Mouse (Mus musculus) cerebellum, adult 11-12 months (tissue): ENCODE results near the gene Hk3.

Source experiments
- DNase-seq: peaks from one replicate; pipeline ENCODE4 v3.0.0; 2022

Gene Hk3

GRCm38 (mm10) chr13:55021194-55021779 is at the start of gene Hk3:
Hk3 (minus strand) TSS chr13:55021385.
- DNase-seq: no peak

DNA sequence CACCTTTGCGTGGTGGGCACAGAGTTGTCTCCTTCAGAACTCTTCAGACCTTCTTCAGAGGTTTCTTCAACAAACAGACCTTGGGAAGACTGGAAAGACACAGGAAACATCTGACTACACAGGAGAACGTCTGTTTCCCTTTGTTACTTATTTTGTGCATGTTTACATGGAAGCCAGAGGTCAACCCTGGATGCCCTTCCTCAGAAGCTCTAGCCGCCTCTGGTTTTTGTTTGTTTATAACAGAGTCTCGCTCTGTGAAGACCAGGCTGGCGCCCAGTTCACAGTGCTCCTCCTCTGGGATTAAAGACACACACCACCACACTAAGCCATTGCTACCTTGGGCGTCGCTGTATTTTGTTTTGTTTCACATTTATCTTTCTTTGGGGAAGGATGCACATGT is 48.5 kb upstream of the Hk3 start:
- no peak for DNase-seq

- DNase-seq: no peak
Observed at GRCm38 (mm10) chr13:55063276-55063675, 42.1 kb upstream of the Hk3 start.

DNA sequence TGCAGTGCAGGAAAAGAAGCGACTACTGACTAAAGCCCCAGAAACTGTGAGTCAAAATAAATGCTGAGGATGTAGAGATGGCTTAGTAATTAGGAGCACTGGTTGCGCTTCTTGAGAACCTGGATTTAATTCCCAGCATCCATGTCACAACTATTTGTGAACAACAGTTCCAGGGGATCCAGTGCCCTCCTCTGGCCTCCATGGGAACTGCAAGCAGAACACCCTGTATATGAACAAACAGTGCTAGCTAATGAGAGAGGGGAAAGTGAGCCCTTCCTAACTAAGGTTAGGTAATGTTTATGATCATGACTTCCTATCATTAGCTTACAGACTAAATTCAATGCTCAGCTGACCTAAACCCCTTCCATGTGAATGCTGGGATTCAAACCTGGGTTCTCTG is 36.9 kb upstream of the Hk3 start:
- DNase-seq: no peak

GRCm38 (mm10) chr13:55047706-55048105 is 26.5 kb upstream of the Hk3 start:
- DNase-seq: no peak

GRCm38 (mm10) chr13:55040016-55040415 is 18.8 kb upstream of the Hk3 start:
- DNase-seq: no peak

DNA sequence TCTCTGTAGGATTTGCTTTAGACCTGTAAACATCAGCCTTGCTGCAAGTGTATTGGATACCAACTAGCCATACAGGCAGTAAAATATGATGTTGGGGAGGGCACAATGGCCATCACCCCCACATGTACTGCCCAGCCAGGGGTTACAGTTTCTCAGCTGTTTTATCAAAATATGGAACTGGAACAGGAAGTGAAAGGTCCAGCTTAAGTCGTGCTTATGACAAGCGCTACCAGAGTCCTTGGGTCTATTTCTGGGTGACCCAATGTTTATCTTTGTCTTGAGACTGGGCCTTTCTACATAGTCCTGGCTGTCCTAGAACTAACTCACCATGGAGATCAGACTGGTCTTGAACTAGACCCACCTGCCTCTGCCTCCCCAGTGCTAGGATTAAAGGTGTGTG is 3.0 kb upstream of the Hk3 start:
- no peak for DNase-seq

DNA sequence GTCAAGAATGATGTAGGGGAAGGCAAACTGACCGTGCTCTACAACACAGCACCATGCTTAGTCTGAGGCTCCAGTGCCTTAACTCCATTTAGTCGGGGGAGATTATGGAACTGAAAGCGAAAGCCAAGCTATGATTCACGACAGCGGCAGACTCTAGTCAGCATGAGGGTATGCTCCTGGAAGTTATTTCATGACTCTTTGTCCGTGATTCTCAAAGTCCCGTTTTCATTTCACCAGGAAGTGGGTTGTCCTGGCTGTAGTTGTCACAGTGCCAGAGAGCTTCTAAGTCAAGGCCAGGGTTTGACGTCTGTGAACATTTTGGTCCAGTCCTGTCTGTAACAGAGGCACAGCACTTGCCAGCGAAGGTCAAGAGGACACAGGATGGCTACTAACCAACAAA is 1.5 kb upstream of the Hk3 start:
- DNase-seq: no peak

DNA sequence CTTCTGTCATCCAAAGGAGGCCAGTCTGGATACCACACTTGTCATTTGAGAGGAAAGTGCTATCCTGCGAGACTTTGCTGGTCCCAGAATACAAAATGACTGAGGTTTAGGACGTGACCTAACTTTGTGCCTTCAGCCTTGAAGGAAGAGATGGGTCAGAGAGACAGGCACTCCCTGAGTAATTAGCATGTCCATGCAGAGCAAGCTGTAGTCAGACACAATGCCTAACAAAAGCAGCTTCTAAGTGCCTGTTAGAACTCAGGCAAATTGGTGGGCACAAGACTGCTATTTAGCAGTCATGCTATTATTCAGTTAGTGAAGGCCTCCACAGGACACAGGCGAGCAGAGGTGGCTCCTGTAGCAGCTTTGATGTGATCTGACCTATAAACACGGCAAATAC is 1.1 kb upstream of the Hk3 start:
- DNase-seq: no peak

DNA sequence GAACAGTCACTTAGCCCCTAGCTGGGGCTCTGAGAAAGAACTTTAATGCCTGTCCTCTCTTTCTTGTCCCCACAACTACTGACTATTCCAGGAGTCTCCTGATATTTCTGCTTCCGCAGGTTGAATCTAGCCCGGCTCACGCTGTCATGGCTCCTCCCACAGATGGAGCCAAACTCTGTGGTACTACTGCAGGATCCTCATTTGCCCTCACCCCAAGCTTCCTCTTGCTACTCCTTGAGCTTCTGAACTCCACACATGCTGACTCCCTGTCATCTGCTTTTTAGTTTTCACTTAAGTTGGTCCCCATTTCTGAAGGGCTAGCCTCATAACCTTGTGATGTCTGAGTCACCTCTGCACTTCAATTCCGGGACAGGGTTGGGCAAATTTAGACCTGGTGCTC is 1.1 kb downstream of the Hk3 start:
- no peak for DNase-seq

DNA sequence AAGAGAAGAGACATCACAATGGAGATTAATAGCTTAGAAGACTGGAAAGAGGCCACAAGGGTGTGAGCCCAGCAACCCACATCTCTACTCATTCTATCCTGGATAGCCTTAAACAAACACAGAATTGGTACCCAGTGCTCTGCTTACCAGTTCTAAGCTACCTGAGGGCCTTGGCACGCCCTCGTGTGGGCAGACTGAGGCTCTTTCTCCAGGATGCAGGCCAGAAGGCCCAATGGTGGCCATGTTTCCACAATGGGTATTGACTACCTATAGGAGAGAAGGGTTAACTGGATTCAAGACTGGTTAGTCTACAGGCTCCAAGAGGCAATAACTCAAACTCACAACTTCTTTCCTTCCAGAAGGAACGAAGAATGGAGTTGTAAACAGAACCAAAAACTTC is 2.0 kb downstream of the Hk3 start:
- no peak for DNase-seq

GRCm38 (mm10) chr13:55018700-55019099 is 2.5 kb downstream of the Hk3 start:
- no peak for DNase-seq

- no peak for DNase-seq
Observed at GRCm38 (mm10) chr13:55017898-55018599, 3.1 kb downstream of the Hk3 start.

GRCm38 (mm10) chr13:55017154-55017897 is 3.9 kb downstream of the Hk3 start:
- DNase-seq: no peak

DNA sequence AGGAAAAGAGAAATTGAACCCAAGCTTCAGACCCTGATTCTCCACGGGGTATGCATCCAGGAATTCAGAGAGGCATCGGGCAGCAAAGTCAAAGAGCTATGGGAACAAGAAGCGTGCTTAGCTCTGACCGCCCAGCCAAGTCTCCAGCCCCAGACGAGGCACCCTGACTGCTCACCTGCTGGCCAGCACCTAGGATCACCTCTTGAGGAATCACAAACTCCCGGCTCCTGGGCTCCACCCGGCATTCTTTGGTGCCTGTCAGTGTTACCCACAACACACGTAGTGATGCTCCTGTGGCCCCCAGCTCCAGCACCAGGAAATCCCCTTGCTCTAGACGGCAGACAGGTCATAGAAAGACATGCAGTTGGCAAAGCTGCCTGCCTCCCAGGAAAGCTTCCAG is 6.7 kb downstream of the Hk3 start:
- no peak for DNase-seq

GRCm38 (mm10) chr13:55013702-55014344 is 7.4 kb downstream of the Hk3 start:
- DNase-seq: no peak

DNA sequence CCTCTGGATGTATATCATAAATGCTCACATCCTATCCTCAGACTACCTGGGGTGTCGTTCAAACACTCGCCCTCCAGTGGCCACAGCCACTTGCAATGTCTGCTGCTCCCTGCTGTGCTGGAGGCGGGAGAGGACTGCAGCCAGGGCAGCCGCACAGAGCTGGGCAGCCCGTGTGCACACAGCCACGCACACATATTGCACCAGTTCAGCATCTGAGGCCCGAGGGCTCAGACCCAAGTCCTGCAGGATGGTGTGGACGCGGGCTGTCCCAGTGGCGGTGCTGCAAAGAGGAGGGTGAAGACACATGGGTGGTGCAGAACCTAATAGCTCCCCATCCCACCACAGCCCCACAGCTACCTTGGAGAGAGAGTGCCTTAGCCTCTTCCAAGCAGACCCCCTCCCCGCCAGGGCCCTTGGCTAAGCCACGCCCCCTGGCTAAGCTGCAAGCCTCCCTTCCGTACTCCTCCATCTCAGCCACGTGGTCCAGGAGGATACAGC is 9.2 kb downstream of the Hk3 start:
- peak; percentile 19 for DNase-seq

DNA sequence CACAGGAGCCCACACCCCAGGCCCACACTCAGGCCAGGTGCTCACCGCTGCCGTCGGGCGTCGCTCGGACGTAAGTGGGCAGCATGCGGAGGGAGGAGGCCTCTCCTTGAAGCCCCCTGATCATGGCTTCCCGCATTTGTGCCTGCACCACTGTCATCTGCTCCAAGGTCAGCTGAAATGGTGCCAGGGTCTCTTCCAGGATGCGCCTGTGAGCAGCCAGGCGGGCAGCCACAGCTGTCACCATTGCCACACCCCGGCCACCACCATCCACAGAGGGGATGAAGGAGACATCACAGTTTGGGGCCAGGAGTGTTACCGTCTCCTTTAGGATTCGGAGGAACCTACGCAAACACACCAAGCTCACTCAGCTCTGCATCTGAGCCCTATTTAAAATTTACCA is 10.1 kb downstream of the Hk3 start:
- DNase-seq: no peak

GRCm38 (mm10) chr13:55008589-55008988 is 12.6 kb downstream of the Hk3 start:
- no peak for DNase-seq

DNA sequence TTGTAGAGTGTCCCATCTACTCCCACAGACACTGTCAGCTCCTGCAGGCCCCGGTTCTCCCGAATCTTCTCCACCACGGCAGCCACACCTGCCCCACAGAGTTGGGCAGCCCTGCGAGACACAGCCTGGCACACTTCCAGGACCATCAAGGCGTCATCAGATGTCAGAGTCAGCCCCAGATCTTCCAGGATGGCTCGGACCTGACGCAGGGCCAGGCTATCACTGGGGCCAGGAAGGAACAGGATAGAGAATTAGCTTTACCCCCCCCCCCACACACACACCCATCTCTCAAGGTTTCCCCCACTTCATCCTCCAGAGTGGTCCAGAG is 14.8 kb downstream of the Hk3 start:
- DNase-seq: no peak

DNA sequence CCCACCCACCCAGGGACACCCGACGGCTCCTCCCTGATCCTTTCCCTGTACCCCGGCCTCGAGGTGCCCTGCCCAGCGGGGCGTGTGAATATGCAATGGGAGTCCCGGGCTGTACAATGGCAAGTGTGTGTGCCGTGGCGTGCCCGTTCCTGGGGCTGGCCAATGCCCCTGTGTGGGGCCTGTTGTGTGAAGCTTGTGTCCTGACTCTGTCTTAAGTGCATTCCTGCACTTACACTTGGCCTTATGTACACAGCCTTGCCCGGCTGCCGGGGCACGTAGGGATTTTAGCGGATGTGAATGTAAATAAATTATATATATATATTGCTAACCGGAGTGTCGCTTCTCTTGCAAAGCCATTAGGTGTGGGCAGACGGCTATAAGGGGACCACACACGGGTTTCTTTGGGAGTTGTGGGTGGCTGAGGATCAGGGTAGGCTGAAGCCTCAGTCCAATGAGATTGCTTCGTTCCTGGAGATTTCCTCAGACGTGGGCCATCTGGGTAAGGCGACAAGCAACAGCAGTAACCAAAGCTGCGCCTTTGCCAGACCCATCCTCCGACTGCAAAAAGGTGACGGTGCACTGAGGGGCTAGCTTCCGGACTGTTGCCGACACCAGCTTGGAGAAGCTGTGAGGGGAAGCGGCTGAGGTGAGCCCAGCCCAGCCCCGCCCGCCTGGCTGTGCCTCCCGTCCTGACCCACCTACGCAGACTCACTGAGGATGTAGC is 15.3 kb downstream of the Hk3 start:
- no peak for DNase-seq

GRCm38 (mm10) chr13:55004646-55005045 is 16.5 kb downstream of the Hk3 start:
- no peak for DNase-seq

GRCm38 (mm10) chr13:55002090-55002489 is 19.1 kb downstream of the Hk3 start:
- no peak for DNase-seq
